Mouse (Mus musculus): Measurements from ENCODE around the gene Gpbp1.

DNA sequence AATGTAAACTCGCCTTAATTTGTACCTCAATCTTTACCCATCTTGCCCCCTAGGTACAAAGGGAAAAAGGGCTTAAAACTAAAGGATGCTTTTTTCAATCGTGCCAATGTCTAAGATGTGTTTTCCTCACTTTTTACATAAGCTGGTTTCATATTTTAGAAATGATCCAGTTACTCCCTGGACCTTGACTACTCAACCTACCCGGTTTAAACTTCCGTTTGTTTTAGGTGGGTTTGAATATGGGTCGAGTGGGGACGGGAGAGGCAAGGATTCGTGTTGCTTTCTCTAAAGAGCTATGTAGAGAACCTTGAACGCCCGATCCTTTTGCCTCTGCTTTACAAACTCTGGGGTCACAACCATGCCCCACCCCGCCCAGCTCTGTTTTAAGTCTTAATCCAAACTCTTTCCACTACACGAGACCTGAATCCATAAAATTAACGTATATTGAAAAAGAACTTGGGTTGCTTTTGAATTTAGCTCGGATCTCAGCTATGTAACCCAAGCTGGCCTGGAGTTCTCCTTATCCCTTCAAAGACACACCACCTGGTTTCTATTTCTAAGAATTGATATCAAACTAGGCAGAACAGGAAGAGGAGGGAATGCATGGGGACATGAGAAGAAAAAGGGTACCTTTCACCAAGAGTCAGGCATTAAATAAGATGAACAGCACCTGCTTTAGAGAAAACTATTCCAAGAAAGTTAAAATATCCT, 1.3 kb upstream of the Gpbp1 start:
- TF ChIP-seq CTCF (IDR thresholded peaks at IDR 0.05) (no peak), EP300 (IDR thresholded peaks at IDR 0.05) (no peak)

All from lung, postnatal 0 days (tissue).